Mouse (Mus musculus): ENCODE measurements around the gene Gm20388.

- TF ChIP-seq CTCF (IDR thresholded peaks at IDR 0.05; ENCODE audit: low read depth) (no peak), EP300 (IDR thresholded peaks at IDR 0.05; ENCODE audit: low read depth) (no peak)
These were observed 3108.0 kb downstream of the Gm20388 start for GRCm38 (mm10) chr8:123018484-123019164.

Measured in liver, embryonic 14.5 days (tissue).